Mouse (Mus musculus) embryonic facial prominence, embryonic 12.5 days (tissue): Measurements from ENCODE around the gene Slc25a20. TPM values are rescaled to one million over a fixed set of nuclear protein-coding genes. Genes with fewer than 3 reads are reported as not detected.

Experiments used
- ATAC-seq: fragments of 200-750 bp; cut with Nextera tagmentation; 2 replicates; pipeline ENCODE4 v1.8.0; 2017; ENCODE audit not compliant: insufficient number of reproducible peaks, insufficient read depth, low FRiP score, low TSS enrichment
- H3K27ac ChIP-seq: fragments of 300-500 bp; sonication (generic); 2 replicates; pipeline ENCODE4 v1.5.1; 2016; ENCODE audit warnings: mild to moderate bottlenecking
- H3K27me3 ChIP-seq: fragments of 300-500 bp; sonication (generic); 2 replicates; pipeline ENCODE4 v1.6.1; 2016; ENCODE audit warnings: mild to moderate bottlenecking, moderate library complexity
- H3K36me3 ChIP-seq: fragments of 300-500 bp; sonication (generic); 2 replicates; pipeline ENCODE4 v1.6.1; 2016; ENCODE audit warnings: mild to moderate bottlenecking
- H3K4me1 ChIP-seq: fragments of 300-500 bp; sonication (generic); 2 replicates; pipeline ENCODE4 v1.6.1; 2016
- H3K4me2 ChIP-seq: fragments of 300-500 bp; sonication (generic); replicated peaks from 2 replicates; pipeline ENCODE4 v1.6.1; 2016; ENCODE audit warnings: mild to moderate bottlenecking, moderate library complexity
- H3K4me3 ChIP-seq: fragments of 300-500 bp; sonication (generic); 2 replicates; pipeline ENCODE4 v1.5.1; 2016; ENCODE audit warnings: mild to moderate bottlenecking
- H3K9ac ChIP-seq: fragments of 300-500 bp; sonication (generic); 2 replicates; pipeline ENCODE4 v1.6.1; 2016; ENCODE audit warnings: mild to moderate bottlenecking, moderate library complexity
- H3K9me3 ChIP-seq: fragments of 300-500 bp; sonication (generic); 2 replicates; pipeline ENCODE4 v1.6.1; 2016; ENCODE audit warnings: mild to moderate bottlenecking, moderate library complexity
- WGBS: fragments of 180-500 bp; shearing (Covaris S2); methylation state at CpG from one replicate; pipeline ENCODE4 v1.1.7; 2016; 5-methylcytosine and 5-hydroxymethylcytosine counted together
- polyA plus RNA-seq: library from polyadenylated mRNA; unstranded; fragments of >200 nt; fragmentation: Nextera tagmentation; extraction: Ambion mirVana; gene quantifications from 2 replicates; pipeline ENCODE4 v1.2.1, GENCODE M21; 2016

Slc25a20 gene
- polyA plus RNA-seq, 1 experiment from 2014 or later = 45.7 TPM

GRCm38 (mm10) chr9:108687686-108688085, 25.8 kb downstream of the Slc25a20 start:
- WGBS = 78% methylated on average over 2 of the region's 2 CpGs
- H3K9ac ChIP-seq = no peak overlapping the region
- H3K4me3 ChIP-seq = no peak overlapping the region
- no peaks in the 10 kb centered on the region for H3K27me3 ChIP-seq
- no peak for ATAC-seq
- H3K27ac ChIP-seq = no peak overlapping the region
- peaks cover 3% of the 10 kb centered on the region; the same call in 1 of the 2 replicates for H3K4me1 ChIP-seq
- H3K4me2 ChIP-seq = no peak overlapping the region
- H3K36me3 ChIP-seq = peaks cover 7% of the 10 kb centered on the region; the same call in 1 of the 2 replicates
- no peaks in the 10 kb centered on the region for H3K9me3 ChIP-seq

GRCm38 (mm10) chr9:108688451-108688850, 26.6 kb downstream of the Slc25a20 start:
- no peak for ATAC-seq
- WGBS = 72% methylated on average over 9 of the region's 9 CpGs
- H3K27ac ChIP-seq = no peak overlapping the region
- no peak overlapping the region for H3K9ac ChIP-seq
- no peaks in the 10 kb centered on the region for H3K9me3 ChIP-seq
- H3K27me3 ChIP-seq = no peaks in the 10 kb centered on the region
- H3K4me3 ChIP-seq = no peak overlapping the region
- H3K4me1 ChIP-seq = peaks cover 8% of the 10 kb centered on the region; the same call in 1 of the 2 replicates
- H3K36me3 ChIP-seq = 0 out of 2 replicates have a peak, but pooled peaks cover 3% of the 10 kb centered on the region
- H3K4me2 ChIP-seq = no peak overlapping the region

GRCm38 (mm10) chr9:108689106-108689505, 27.2 kb downstream of the Slc25a20 start, which contains the start of gene Prkar2a:
Gene Prkar2a (plus strand): TSS chr9:108689314.
- Histone ChIP-seq H3K27ac (no peak within 1 kb of the TSS), H3K27me3 (no peaks in the 10 kb centered on the region), H3K9ac (no peak within 1 kb of the TSS), H3K4me1 (peaks cover 15% of the 10 kb centered on the region; the same call in 1 of the 2 replicates), H3K36me3 (0 out of 2 replicates have a peak, but pooled peaks cover 3% of the 10 kb centered on the region), H3K9me3 (no peaks in the 10 kb centered on the region), H3K4me2 (no peak within 1 kb of the TSS), H3K4me3 (no peak within 1 kb of the TSS)
- ATAC-seq = no peak
- 78% methylated on average over 1 of the region's 1 CpGs for WGBS

- no peak overlapping the region for H3K4me3 ChIP-seq
- no peak overlapping the region for H3K4me2 ChIP-seq
- no peak overlapping the region for H3K9ac ChIP-seq
- H3K36me3 ChIP-seq = 0 out of 2 replicates have a peak, but pooled peaks cover under 1% of the 10 kb centered on the region
- no peaks in the 10 kb centered on the region for H3K9me3 ChIP-seq
- no peak overlapping the region for H3K27ac ChIP-seq
- ATAC-seq = no peak
- no peaks in the 10 kb centered on the region for H3K27me3 ChIP-seq
- 81% methylated on average over 1 of the region's 1 CpGs for WGBS
- H3K4me1 ChIP-seq = peaks cover 18% of the 10 kb centered on the region; the same call in 1 of the 2 replicates
Measured at GRCm38 (mm10) chr9:108689993-108690392, 28.1 kb downstream of the Slc25a20 start.

- Histone ChIP-seq H3K9ac (no peak overlapping the region), H3K36me3 (no peaks in the 10 kb centered on the region), H3K27me3 (no peaks in the 10 kb centered on the region), H3K4me1 (peaks cover 18% of the 10 kb centered on the region; the same call in 1 of the 2 replicates), H3K4me3 (no peak overlapping the region), H3K4me2 (no peak overlapping the region), H3K9me3 (no peaks in the 10 kb centered on the region), H3K27ac (no peak overlapping the region)
- ATAC-seq = no peak
- 83% methylated on average over 6 of the region's 6 CpGs for WGBS
Measured at GRCm38 (mm10) chr9:108690914-108691313, 29.0 kb downstream of the Slc25a20 start.

- no peaks in the 10 kb centered on the region for H3K27me3 ChIP-seq
- H3K4me1 ChIP-seq = peaks cover 18% of the 10 kb centered on the region; the same call in 1 of the 2 replicates
- peak overlapping the region; percentile 95 for H3K4me2 ChIP-seq
- peak overlapping the region; percentile 81 for H3K9ac ChIP-seq
- no peaks in the 10 kb centered on the region for H3K36me3 ChIP-seq
- peak overlapping the region; percentile 74 for H3K4me3 ChIP-seq
- ATAC-seq = no peak
- H3K27ac ChIP-seq = no peak overlapping the region
- 65% methylated on average over 8 of the region's 8 CpGs for WGBS
- no peaks in the 10 kb centered on the region for H3K9me3 ChIP-seq
Measured at GRCm38 (mm10) chr9:108691371-108691770, 29.5 kb downstream of the Slc25a20 start.

- H3K4me2 ChIP-seq = peak overlapping the region; percentile 95
- 1% methylated on average over 42 of the region's 42 CpGs for WGBS
- H3K27me3 ChIP-seq = no peaks in the 10 kb centered on the region
- H3K9me3 ChIP-seq = no peaks in the 10 kb centered on the region
- H3K4me3 ChIP-seq = peak overlapping the region; percentile 74
- no peaks in the 10 kb centered on the region for H3K36me3 ChIP-seq
- peaks cover 18% of the 10 kb centered on the region; the same call in 1 of the 2 replicates for H3K4me1 ChIP-seq
- peak overlapping the region; percentile 81 for H3K9ac ChIP-seq
- H3K27ac ChIP-seq = peak overlapping the region; percentile 63; the same call in 1 of the 2 replicates
- ATAC-seq = peak; percentile 70
Measured at GRCm38 (mm10) chr9:108691846-108692225, 29.9 kb downstream of the Slc25a20 start.

GRCm38 (mm10) chr9:108692226-108693041, 30.5 kb downstream of the Slc25a20 start:
- ATAC-seq = peak; percentile 85
- H3K9me3 ChIP-seq = no peaks in the 10 kb centered on the region
- H3K36me3 ChIP-seq = no peaks in the 10 kb centered on the region
- peaks cover 18% of the 10 kb centered on the region; the same call in 1 of the 2 replicates for H3K4me1 ChIP-seq
- peak overlapping the region; percentile 63 for H3K27ac ChIP-seq
- under 1% methylated on average over 89 of the region's 92 CpGs for WGBS
- H3K4me3 ChIP-seq = peak overlapping the region; percentile 74
- H3K27me3 ChIP-seq = no peaks in the 10 kb centered on the region
- H3K4me2 ChIP-seq = peak overlapping the region; percentile 95
- H3K9ac ChIP-seq = peak overlapping the region; percentile 81

GRCm38 (mm10) chr9:108693946-108694345, 32.1 kb downstream of the Slc25a20 start:
- H3K4me2 ChIP-seq = no peak overlapping the region
- no peaks in the 10 kb centered on the region for H3K9me3 ChIP-seq

GRCm38 (mm10) chr9:108694533-108694932, 32.6 kb downstream of the Slc25a20 start:
- no peak for ATAC-seq
- Histone ChIP-seq H3K27ac (no peak overlapping the region), H3K27me3 (no peaks in the 10 kb centered on the region), H3K9ac (no peak overlapping the region), H3K4me2 (no peak overlapping the region), H3K4me3 (no peak overlapping the region), H3K4me1 (peaks cover 18% of the 10 kb centered on the region; the same call in 1 of the 2 replicates), H3K36me3 (no peaks in the 10 kb centered on the region), H3K9me3 (no peaks in the 10 kb centered on the region)
- WGBS = 61% methylated on average over 1 of the region's 1 CpGs

More at GRCm38 (mm10) chr9:108693946-108694345, 32.1 kb downstream of the Slc25a20 start:
- Histone ChIP-seq H3K36me3 (no peaks in the 10 kb centered on the region), H3K27ac (no peak overlapping the region), H3K4me1 (peaks cover 18% of the 10 kb centered on the region; the same call in 1 of the 2 replicates), H3K27me3 (no peaks in the 10 kb centered on the region), H3K9ac (no peak overlapping the region), H3K4me3 (no peak overlapping the region)
- ATAC-seq = no peak
- whole genome bisulfite sequencing = 69% methylated on average over 4 of the region's 4 CpGs

- Histone ChIP-seq H3K9me3 (no peaks in the 10 kb centered on the region), H3K27ac (no peak overlapping the region), H3K9ac (no peak overlapping the region), H3K36me3 (no peaks in the 10 kb centered on the region), H3K27me3 (no peaks in the 10 kb centered on the region), H3K4me2 (no peak overlapping the region), H3K4me3 (no peak overlapping the region), H3K4me1 (peaks cover 8% of the 10 kb centered on the region)
- ATAC-seq = no peak
Measured at GRCm38 (mm10) chr9:108702476-108702875, 40.6 kb downstream of the Slc25a20 start.
